ENCODE assay signal across 8 mouse cellular contexts in genomic region chr5:76951106-76952027, GRCm38 (mm10). TPM values are rescaled to one million over a fixed set of nuclear protein-coding genes. Genes with fewer than 3 reads are reported as not detected.
DNase-seq lines count a peak whose midpoint lies in the region; ATAC-seq lines count a peak whose summit lies in the region.

TSS of gene Paics (plus strand) at chr5:76951307.
TSS of gene Ppat (minus strand) at chr5:76951578.

- peak; percentile 98 for ATAC-seq in hindbrain, embryonic 12.5 days (ENCODE audit: low FRiP score)

- H3K9me3 ChIP-seq in hindbrain, embryonic 12.5 days (replicated peaks): no peaks in the 10 kb centered on the region

- H3K4me3 ChIP-seq in hindbrain, embryonic 12.5 days: peak within 1 kb of the TSS; percentile 71

- peaks cover 3% of the 10 kb centered on the region for H3K36me3 ChIP-seq in hindbrain, embryonic 12.5 days

- peak within 1 kb of the TSS; percentile 79 for H3K9ac ChIP-seq in hindbrain, embryonic 12.5 days

- H3K27ac ChIP-seq in hindbrain, embryonic 12.5 days: peak within 1 kb of the TSS; percentile 82

- peak; percentile 99 for DNase-seq in Muller cell, postnatal 12 days (ENCODE audit: inconsistent ontology term)
- peak; percentile 98 for DNase-seq in cerebellum, adult 9-11 months
- peak; percentile 95 to 97 for DNase-seq in frontal cortex, adult 2 months (ENCODE audit: extremely low spot score in 1 of 2, low spot score in 1 of 2)
- peak; percentile 96 to 97 for DNase-seq in layer of hippocampus, postnatal 14 days (ENCODE audit: low spot score in 2 of 2)
- DNase-seq in lung, postnatal 14 days: peak; percentile 99
- peak; percentile 92 for DNase-seq in retina, adult 2 months (ENCODE audit: low read depth, low spot score)
- DNase-seq in thymus, postnatal 36 days: peak; percentile 98

- H3K4me1 ChIP-seq in hindbrain, embryonic 12.5 days: peaks cover 29% of the 10 kb centered on the region

- H3K4me2 ChIP-seq in hindbrain, embryonic 12.5 days (replicated peaks): peak within 1 kb of the TSS; percentile 93

- WGBS in hindbrain, embryonic 12.5 days: under 1% methylated on average over 81 of the region's 81 CpGs

- no peaks in the 10 kb centered on the region for H3K27me3 ChIP-seq in hindbrain, embryonic 12.5 days

RNA-seq across cellular contexts. Expression of gene Paics, which starts in this region (rescaled TPM):
- 70.0 and 84.1 TPM in 2 replicates for polyA plus RNA-seq in frontal cortex, adult 2 months (2012; rRNA removed)
- polyA plus RNA-seq in hindbrain, embryonic 12.5 days (2016; fragmentation: Nextera tagmentation; extraction: Ambion mirVana): 230 and 240 TPM in 2 replicates
- 10 to 100 TPM; 87.7 to 95.4 TPM for total RNA-seq in layer of hippocampus, postnatal 14 days (2021)

RNA-seq across cellular contexts. Expression of gene Ppat, which starts in this region (rescaled TPM):
- polyA plus RNA-seq in frontal cortex, adult 2 months (2012; rRNA removed): 9.2 and 10.0 TPM in 2 replicates
- polyA plus RNA-seq in hindbrain, embryonic 12.5 days (2016; fragmentation: Nextera tagmentation; extraction: Ambion mirVana): 21.1 and 21.3 TPM in 2 replicates
- 10 to 100 TPM; 13.8 to 14.5 TPM for total RNA-seq in layer of hippocampus, postnatal 14 days (2021)

Comparison
In these comparisons a context has a peak if more than half of its experiments do, and no peak if none do; other contexts are left out.
1. Peak in every context shown above with its lines: DNase-seq, ATAC-seq, H3K4me3 ChIP-seq and H3K27ac ChIP-seq.